Mouse (Mus musculus): ENCODE measurements around the gene Slc36a2.

GRCm38 (mm10) chr11:55214161-55214560 lies 29.3 kb upstream of the Slc36a2 start:
- no peak for TF ChIP-seq CTCF (IDR thresholded peaks at IDR 0.05; ENCODE audit: low read depth, low read length)
- no peak for TF ChIP-seq POLR2A (IDR thresholded peaks at IDR 0.05; ENCODE audit: extremely low read depth, insufficient read depth, low read length)
